Mouse (Mus musculus) embryo, embryonic 10.5 days (tissue): ENCODE measurements at regions not wholly inside any gene's neighbourhood (a gene's known extent, or its start where the extent isn't known, plus 50 kb on each side); places are given as distances from the start of the nearest gene placed in this dataset.
"Not testable (repeated sequence)": the region's sequence is repeated elsewhere in the genome, so short reads cannot be mapped to it uniquely, and the experiment has no call there.

Source experiments
- DNase-seq: peaks from one replicate; pipeline ENCODE4 v3.0.0-alpha.2; 2015; ENCODE audit warnings: low spot score

DNA sequence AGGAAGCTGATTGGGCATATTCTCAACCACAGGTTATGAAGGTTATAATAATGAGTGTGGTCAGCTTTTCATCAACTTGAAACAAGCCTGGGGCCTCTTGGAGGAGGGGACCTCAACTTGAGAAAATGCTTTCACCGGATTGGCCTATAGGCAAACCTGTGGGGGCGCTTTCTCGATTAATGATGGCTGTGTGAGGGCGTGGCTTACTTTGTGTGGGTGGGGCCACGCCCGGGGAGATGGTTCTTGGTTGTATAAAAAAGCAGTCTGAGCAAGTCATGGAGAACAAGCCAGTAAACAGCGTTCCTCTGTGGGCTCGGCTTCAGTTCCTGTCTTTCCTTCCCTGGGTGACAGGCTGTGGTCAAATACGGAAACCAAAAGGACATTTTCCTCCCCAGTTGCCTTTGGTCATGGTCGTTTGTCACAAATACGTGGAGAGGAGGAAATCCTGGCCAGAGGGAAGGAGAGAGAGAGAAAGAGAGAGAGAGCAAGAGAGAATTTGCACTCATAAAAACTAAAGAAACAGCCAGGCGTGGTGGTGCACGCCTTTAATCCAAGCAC, 163.1 kb downstream of the Ifng start:
- DNase-seq = no peak

- DNase-seq = no peak
Measured at GRCm38 (mm10) chr10:118605156-118605821, 164.4 kb downstream of the Ifng start.

GRCm38 (mm10) chr10:118607418-118607817, 166.6 kb downstream of the Ifng start:
- DNase-seq = no peak

DNA sequence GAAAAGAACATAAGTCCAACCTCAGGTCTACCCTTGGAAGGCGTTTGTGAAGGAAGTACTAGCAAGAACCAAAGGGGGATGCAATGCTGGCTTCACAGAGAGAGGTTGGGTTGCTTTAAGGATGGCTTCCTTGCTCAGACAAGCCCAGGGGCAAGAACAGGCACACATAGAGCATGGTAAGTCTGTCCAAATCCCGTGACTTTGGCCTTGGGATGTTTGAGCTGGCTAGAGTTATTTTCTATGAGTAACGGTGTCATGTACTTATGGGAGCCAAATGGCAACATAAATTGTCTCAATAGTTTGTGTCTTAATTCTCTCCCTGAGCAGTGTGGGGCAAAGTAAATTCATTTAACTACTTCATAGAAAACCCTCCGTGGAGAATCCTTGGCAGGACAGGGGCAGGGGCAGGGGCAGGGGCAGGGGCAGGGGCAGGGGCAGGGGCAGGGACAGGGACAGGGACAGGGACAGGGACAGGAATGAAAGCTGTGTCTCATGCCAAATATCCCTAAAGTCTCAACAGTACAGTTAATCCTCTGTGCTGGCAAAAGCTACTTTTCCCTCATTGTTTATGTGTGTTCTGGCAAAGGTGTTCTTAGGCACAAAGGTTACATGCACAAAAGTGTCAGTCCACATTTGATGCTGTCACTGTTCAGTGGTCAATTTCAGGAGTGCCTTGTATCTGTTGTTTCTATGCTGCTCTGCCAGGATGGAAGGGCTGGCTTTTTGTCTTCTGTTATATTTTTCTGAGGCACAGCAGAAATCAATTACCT, 167.7 kb downstream of the Ifng start:
- DNase-seq = no peak

DNA sequence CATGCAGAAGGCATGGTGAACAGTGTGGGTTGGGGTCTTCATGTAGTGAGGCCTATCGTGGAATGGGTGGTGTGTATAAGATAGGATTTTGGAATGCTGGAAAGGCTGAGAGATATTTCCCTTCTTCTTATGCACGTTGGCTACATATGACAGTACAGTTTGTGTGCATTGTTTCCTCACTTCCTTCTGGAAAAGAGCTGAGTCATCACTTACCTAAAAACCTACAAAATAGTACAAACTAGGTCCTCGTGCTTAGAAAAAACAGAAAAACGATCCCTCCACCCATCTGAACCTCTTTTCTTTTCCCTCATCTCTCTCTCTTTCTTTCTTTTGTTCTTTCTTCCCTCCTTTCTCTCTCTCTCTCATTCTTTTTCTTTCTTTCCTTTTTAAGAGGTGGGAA, 168.3 kb downstream of the Ifng start:
- no peak for DNase-seq

GRCm38 (mm10) chr10:118610868-118611461, 170.1 kb downstream of the Ifng start:
- no peak for DNase-seq

- DNase-seq = no peak
Measured at GRCm38 (mm10) chr10:118612091-118612490, 171.2 kb downstream of the Ifng start.

DNA sequence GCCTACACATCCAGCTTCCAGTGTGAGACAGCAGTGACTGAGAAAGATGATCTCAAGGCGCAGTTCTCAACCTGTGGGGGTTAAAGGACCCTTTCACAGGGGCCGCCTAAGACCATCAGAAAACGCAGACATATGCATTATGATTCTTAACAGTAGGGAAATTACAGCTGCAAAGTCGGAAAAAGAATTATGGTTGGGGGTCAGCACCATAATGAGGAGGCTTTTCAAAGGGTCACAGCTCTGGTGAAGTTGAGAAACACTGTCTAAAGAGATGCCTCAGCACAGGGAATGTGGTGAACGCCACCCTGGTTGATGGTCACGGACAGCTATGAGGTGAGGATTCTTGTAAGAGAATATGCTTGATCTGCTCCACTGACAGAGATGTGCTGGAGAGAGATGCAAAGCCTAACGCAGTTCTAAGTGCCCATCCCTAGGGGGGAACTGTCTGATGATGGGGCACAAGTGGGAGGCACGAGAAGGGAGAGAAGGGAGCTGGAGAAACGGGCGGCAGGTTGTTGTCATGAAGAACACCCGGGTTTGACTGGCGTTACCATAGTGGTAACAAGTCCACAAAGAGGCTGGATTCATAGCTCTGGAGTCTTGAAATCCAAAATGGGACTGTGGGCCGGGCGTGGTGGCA, 172.3 kb downstream of the Ifng start:
- no peak for DNase-seq

- DNase-seq = no peak
Measured at GRCm38 (mm10) chr10:118614251-118614865, 173.5 kb downstream of the Ifng start.

GRCm38 (mm10) chr10:118615131-118616020, 174.5 kb downstream of the Ifng start:
- DNase-seq = no peak

DNA sequence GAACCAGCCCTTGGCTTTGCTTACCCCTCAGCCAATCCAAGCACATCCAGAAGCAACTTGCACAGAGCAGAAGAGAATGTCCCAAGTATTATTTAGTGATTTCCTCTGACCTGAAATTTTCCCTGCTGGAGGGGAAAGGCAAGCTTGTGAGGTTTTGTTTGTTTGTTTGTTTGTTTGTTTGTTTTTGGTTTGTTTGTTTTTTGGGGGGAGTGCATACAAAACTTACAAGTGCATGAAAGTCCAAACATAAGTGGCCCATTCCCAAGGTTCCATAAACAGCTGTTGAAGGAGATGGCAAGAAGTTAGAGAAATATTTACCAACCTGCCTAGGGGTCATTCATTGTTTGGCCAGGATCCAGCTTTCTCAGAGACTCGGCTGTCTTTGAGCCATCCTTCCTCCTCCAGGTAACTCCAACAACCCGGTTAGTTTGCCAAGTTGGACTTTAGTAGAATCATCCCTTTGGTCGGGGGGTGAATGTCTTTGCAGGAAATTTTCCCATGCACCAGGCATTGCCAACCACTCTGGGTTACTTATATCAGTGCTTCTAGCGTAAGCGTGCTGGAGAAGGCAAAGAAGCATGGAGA, 175.3 kb downstream of the Ifng start:
- DNase-seq = no peak

GRCm38 (mm10) chr10:118617291-118618044, 176.6 kb downstream of the Ifng start:
- no peak for DNase-seq

- DNase-seq = not testable (repeated sequence)
Measured at GRCm38 (mm10) chr10:118618251-118618650, 177.4 kb downstream of the Ifng start.

DNA sequence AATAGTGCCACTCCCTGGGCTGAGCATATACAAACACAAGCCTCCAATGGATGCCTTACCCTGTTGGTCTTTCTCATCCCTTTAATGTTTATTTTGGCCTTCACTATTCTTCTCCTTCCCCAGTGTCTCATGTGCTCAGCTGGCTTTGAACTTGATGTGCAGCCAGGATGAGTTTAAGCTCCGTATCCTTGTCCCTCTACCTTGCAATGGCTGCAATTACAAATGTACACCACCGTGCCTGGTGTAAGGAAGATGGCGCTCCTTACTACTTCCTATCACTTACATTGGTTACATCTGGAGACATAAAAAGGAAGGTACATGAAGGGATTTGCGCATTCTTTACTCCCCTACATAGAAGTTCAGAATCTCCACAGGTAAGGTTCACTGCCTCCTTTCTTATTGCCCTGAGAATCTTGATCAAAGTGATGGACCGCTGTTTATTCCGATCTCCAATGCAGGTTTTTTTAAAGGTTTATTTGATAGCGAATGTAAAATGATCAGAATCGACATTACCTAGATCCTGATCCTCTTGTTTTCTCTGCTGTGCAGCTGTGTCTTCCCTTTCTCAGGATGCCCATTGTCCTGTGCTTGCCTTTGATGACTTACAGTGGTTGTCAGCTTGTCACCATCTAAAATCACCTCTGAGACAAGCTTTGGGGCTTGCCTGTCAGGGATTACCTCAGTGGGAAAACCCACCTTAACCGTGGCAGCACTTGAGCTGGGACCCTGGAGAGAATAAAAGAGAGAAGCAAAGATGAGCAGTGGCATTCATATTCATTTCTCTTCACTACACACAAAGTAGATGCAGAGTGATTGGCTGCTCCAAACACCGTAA, 178.1 kb downstream of the Ifng start:
- DNase-seq = no peak

GRCm38 (mm10) chr10:118619601-118620000, 178.8 kb downstream of the Ifng start:
- DNase-seq = no peak

- no peak for DNase-seq
Measured at GRCm38 (mm10) chr10:118620611-118621010, 179.8 kb downstream of the Ifng start.

- DNase-seq = no peak
Measured at GRCm38 (mm10) chr10:118621546-118621945, 180.7 kb downstream of the Ifng start.

GRCm38 (mm10) chr10:118622131-118622530, 181.3 kb downstream of the Ifng start:
- DNase-seq = no peak

- no peak for DNase-seq
Measured at GRCm38 (mm10) chr10:118622916-118623315, 182.1 kb downstream of the Ifng start.
